Mouse (Mus musculus): Measurements from ENCODE around the gene Cadm2. TPM values are rescaled to one million over a fixed set of nuclear protein-coding genes. Genes with fewer than 3 reads are reported as not detected.

Cadm2 gene
- polyA plus RNA-seq, 1 experiment from 2014 or later = 2.6 TPM

- no peaks in the 10 kb centered on the region for H3K27me3 ChIP-seq (ENCODE audit: low read depth, poor library complexity, severe bottlenecking)
- DNase-seq (ENCODE audit: low spot score) = no peak
- no peaks in the 10 kb centered on the region for H3K9me3 ChIP-seq (replicated peaks)
- no peak overlapping the region for H3K27ac ChIP-seq
- no peak overlapping the region for H3K4me3 ChIP-seq
- WGBS = 88% methylated on average over 3 of the region's 3 CpGs
- H3K36me3 ChIP-seq = no peaks in the 10 kb centered on the region
- H3K4me1 ChIP-seq = no peaks in the 10 kb centered on the region
Observed at GRCm38 (mm10) chr16:66706476-66706875, 914.2 kb downstream of the Cadm2 start.

GRCm38 (mm10) chr16:66694783-66695182 lies 925.9 kb downstream of the Cadm2 start:
- no peak overlapping the region for H3K4me3 ChIP-seq
- DNase-seq (ENCODE audit: low spot score) = no peak
- H3K27me3 ChIP-seq (ENCODE audit: low read depth, poor library complexity, severe bottlenecking) = no peaks in the 10 kb centered on the region
- no peaks in the 10 kb centered on the region for H3K36me3 ChIP-seq
- H3K4me1 ChIP-seq = no peaks in the 10 kb centered on the region
- no peaks in the 10 kb centered on the region for H3K9me3 ChIP-seq (replicated peaks)
- H3K27ac ChIP-seq = no peak overlapping the region

- no peak for DNase-seq (ENCODE audit: low spot score)
- Histone ChIP-seq H3K27ac (no peak overlapping the region), H3K9me3 (replicated peaks) (no peaks in the 10 kb centered on the region), H3K27me3 (ENCODE audit: low read depth, poor library complexity, severe bottlenecking) (no peaks in the 10 kb centered on the region), H3K36me3 (no peaks in the 10 kb centered on the region), H3K4me3 (no peak overlapping the region), H3K4me1 (no peaks in the 10 kb centered on the region)
Observed at GRCm38 (mm10) chr16:66677241-66677640, 943.5 kb downstream of the Cadm2 start.

- WGBS = 72% methylated on average over 1 of the region's 1 CpGs
- no peak overlapping the region for H3K27ac ChIP-seq
- no peaks in the 10 kb centered on the region for H3K4me1 ChIP-seq
- no peaks in the 10 kb centered on the region for H3K27me3 ChIP-seq (ENCODE audit: low read depth, poor library complexity, severe bottlenecking)
- H3K36me3 ChIP-seq = no peaks in the 10 kb centered on the region
- no peak for DNase-seq (ENCODE audit: low spot score)
- no peaks in the 10 kb centered on the region for H3K9me3 ChIP-seq (replicated peaks)
- H3K4me3 ChIP-seq = no peak overlapping the region
Observed at GRCm38 (mm10) chr16:66651013-66651362, 969.7 kb downstream of the Cadm2 start.

DNA sequence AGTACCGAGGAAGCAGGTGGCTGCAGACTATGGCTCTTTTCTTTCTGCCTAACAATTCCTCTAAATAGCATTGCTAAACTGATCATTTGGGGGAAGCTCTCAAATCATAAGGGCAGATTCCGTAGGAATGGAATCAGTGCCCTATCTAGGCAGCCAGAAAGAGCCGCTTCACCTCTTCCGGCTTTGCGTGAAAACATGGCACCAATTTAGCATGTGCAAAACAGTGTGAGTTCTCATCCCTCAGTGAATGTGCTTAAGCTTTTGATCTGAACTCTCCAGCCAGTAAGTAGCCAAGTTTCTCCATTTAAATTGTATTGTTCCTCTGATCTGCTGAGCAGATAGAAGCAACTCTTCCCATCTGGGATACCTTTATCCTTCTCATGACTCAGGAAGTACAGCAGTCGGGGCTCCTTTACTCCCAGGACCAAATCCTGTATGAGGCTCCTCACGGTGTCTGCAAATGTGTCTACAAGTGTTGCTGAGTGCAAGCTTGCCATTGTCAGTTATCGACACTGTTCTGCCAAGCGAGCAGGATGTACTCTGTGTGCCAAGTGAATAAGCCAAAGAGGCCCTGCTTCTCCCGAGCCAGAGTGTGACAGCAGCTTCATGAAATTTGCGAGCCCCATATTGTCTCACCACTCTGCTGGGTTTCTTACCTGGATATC lies 970.2 kb downstream of the Cadm2 start:
- no peaks in the 10 kb centered on the region for H3K27me3 ChIP-seq (ENCODE audit: low read depth, poor library complexity, severe bottlenecking)
- DNase-seq (ENCODE audit: low spot score) = no peak
- no peak overlapping the region for H3K4me3 ChIP-seq
- H3K9me3 ChIP-seq (replicated peaks) = no peaks in the 10 kb centered on the region
- H3K27ac ChIP-seq = no peak overlapping the region
- WGBS = 89% methylated on average over 11 of the region's 11 CpGs
- H3K36me3 ChIP-seq = no peaks in the 10 kb centered on the region
- H3K4me1 ChIP-seq = no peaks in the 10 kb centered on the region

- Histone ChIP-seq H3K27me3 (ENCODE audit: low read depth, poor library complexity, severe bottlenecking) (no peaks in the 10 kb centered on the region), H3K4me3 (no peak overlapping the region), H3K4me1 (no peaks in the 10 kb centered on the region), H3K36me3 (no peaks in the 10 kb centered on the region), H3K27ac (no peak overlapping the region), H3K9me3 (replicated peaks) (no peaks in the 10 kb centered on the region)
- DNase-seq (ENCODE audit: low spot score) = no peak
- WGBS = 94% methylated on average over 4 of the region's 4 CpGs
Observed at GRCm38 (mm10) chr16:66647798-66648197, 972.9 kb downstream of the Cadm2 start.

- Histone ChIP-seq H3K4me3 (no peak overlapping the region), H3K27ac (no peak overlapping the region), H3K36me3 (no peaks in the 10 kb centered on the region), H3K9me3 (replicated peaks) (no peaks in the 10 kb centered on the region), H3K4me1 (no peaks in the 10 kb centered on the region), H3K27me3 (ENCODE audit: low read depth, poor library complexity, severe bottlenecking) (no peaks in the 10 kb centered on the region)
- 80% methylated on average over 4 of the region's 4 CpGs for WGBS
- no peak for DNase-seq (ENCODE audit: low spot score)
Observed at GRCm38 (mm10) chr16:66643606-66644005, 977.1 kb downstream of the Cadm2 start.

GRCm38 (mm10) chr16:66627527-66627926 lies 993.2 kb downstream of the Cadm2 start:
- DNase-seq (ENCODE audit: low spot score) = no peak
- no peaks in the 10 kb centered on the region for H3K36me3 ChIP-seq
- H3K4me3 ChIP-seq = no peak overlapping the region
- no peaks in the 10 kb centered on the region for H3K27me3 ChIP-seq (ENCODE audit: low read depth, poor library complexity, severe bottlenecking)
- H3K27ac ChIP-seq = no peak overlapping the region
- H3K4me1 ChIP-seq = no peaks in the 10 kb centered on the region
- H3K9me3 ChIP-seq (replicated peaks) = no peaks in the 10 kb centered on the region

DNA sequence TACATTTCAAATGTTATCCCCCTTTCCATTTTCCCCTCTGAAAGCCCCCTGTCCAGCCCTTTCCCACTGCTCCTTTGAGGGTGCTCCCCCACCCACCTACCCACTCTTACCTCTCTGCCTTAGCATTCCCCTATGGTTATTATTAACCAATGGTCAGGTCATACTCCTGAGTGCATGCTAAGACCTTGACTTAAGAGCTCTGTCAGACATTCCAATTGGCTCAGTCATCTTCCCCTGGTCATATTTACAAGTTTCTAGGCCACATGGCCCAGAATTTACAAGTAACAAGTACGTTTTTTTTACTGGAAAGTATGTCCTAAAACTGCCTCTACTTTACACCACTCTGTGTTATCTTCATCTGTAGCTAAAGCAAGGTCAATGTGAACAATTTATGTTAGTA lies 998.3 kb downstream of the Cadm2 start:
- DNase-seq (ENCODE audit: low spot score) = no peak
- 48% methylated on average over 1 of the region's 1 CpGs for WGBS
- no peaks in the 10 kb centered on the region for H3K36me3 ChIP-seq

GRCm38 (mm10) chr16:66612624-66613023 lies 1008.1 kb downstream of the Cadm2 start:
- WGBS = 89% methylated on average over 5 of the region's 5 CpGs
- Histone ChIP-seq H3K27me3 (ENCODE audit: low read depth, poor library complexity, severe bottlenecking) (no peaks in the 10 kb centered on the region), H3K36me3 (no peaks in the 10 kb centered on the region), H3K27ac (no peak overlapping the region), H3K4me1 (no peaks in the 10 kb centered on the region), H3K9me3 (replicated peaks) (no peaks in the 10 kb centered on the region), H3K4me3 (no peak overlapping the region)
- no peak for DNase-seq (ENCODE audit: low spot score)

More for the DNA sequence above, 998.3 kb downstream of the Cadm2 start:
- no peak overlapping the region for H3K27ac ChIP-seq
- no peak overlapping the region for H3K4me3 ChIP-seq
- H3K9me3 ChIP-seq (replicated peaks) = no peaks in the 10 kb centered on the region
- no peaks in the 10 kb centered on the region for H3K4me1 ChIP-seq
- H3K27me3 ChIP-seq (ENCODE audit: low read depth, poor library complexity, severe bottlenecking) = no peaks in the 10 kb centered on the region
